ENCODE assay signal across 8 mouse cellular contexts in the genomic region with DNA sequence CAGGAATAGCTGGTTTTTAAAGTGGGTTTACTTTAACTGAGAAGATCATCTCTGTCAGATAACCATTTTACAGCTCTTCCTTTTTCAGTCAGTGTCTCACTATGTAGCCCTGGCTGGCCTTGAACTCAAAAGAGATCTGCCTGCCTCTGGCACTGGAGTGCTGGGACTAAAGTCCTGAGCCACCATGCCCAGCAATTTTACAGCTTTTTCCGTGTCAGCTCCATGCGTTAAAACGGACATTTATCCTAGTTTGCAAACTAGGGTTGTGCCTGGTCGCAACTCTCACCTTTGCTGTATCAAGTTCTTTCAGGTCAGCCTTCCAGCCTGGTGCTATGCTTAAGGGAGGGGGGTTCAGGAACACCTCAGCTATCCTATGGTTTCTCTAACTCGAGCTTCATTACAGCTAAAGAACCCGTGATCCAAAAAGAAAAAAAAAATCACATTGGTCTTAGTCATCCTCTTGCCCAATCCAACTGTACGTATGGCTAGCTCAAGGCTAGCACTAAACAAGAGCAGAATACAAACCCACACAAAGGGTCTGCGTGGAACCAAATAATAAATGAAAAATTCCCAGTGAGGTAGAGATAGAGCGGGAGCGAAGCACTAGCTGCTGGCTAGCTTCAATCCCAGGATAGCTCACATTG. TPM values are rescaled to one million over a fixed set of nuclear protein-coding genes. Genes with fewer than 3 reads are reported as not detected.
A peak's percentile ranks its signal among the peaks of the same experiment; 100 is the strongest.
DNase-seq lines count a peak whose midpoint lies in the region; ATAC-seq and TF ChIP-seq lines count a peak whose summit lies in the region.

No protein-coding gene starts in this region.

- H3K9me3 ChIP-seq in heart, embryonic 16.5 days (replicated peaks; ENCODE audit: control insufficient read depth, low read length): no peaks in the 10 kb centered on the region
- H3K9me3 ChIP-seq in hindbrain, embryonic 13.5 days: no peaks in the 10 kb centered on the region
- no peaks in the 10 kb centered on the region for H3K9me3 ChIP-seq in midbrain, embryonic 13.5 days

- H3K4me1 ChIP-seq in heart, embryonic 16.5 days (ENCODE audit: control insufficient read depth, insufficient read depth, low read length): peaks cover 4% of the 10 kb centered on the region; the same call in 1 of the 2 replicates
- H3K4me1 ChIP-seq in hindbrain, embryonic 13.5 days (replicated peaks): peaks cover 22% of the 10 kb centered on the region
- peaks cover 21% of the 10 kb centered on the region for H3K4me1 ChIP-seq in midbrain, embryonic 13.5 days (replicated peaks)
- peaks cover 6% of the 10 kb centered on the region for H3K4me1 ChIP-seq in thymus, adult 2 months (replicated peaks; ENCODE audit: control insufficient read depth, insufficient read depth, low read length)

- TF ChIP-seq POLR2A in thymus, adult 2 months (IDR thresholded peaks at IDR 0.05; ENCODE audit: control insufficient read depth, extremely low read depth, insufficient read depth, low read length, poor library complexity): no peak

- WGBS in heart, embryonic 16.5 days: 27% methylated on average over 10 of the region's 10 CpGs
- WGBS in hindbrain, embryonic 13.5 days: 33% methylated on average over 10 of the region's 10 CpGs
- 33% methylated on average over 10 of the region's 10 CpGs for WGBS in midbrain, embryonic 13.5 days
- 8% methylated on average over 10 of the region's 10 CpGs for WGBS in thymus, adult 2 months

- H3K9ac ChIP-seq in heart, embryonic 16.5 days (ENCODE audit: low read length): peak overlapping the region; percentile 52
- H3K9ac ChIP-seq in hindbrain, embryonic 13.5 days: peak overlapping the region; percentile 63
- peak overlapping the region; percentile 61 for H3K9ac ChIP-seq in midbrain, embryonic 13.5 days (replicated peaks)

- H3K27ac ChIP-seq in heart, embryonic 16.5 days (ENCODE audit: low read length): peak overlapping the region; percentile 67
- peak overlapping the region; percentile 64; the same call in 1 of the 2 replicates for H3K27ac ChIP-seq in hindbrain, embryonic 13.5 days
- peak overlapping the region; percentile 77 for H3K27ac ChIP-seq in midbrain, embryonic 13.5 days
- H3K27ac ChIP-seq in thymus, adult 2 months (ENCODE audit: control insufficient read depth, insufficient read depth, low read length): no peak overlapping the region

- no peak for DNase-seq in heart, postnatal 36 days
- no peak for DNase-seq in Patski (ENCODE audit: low read depth, low spot score)
- DNase-seq in right cerebral cortex, postnatal 36 days (ENCODE audit: low spot score in 2 of 2): no peak
- DNase-seq in thymus, adult 2 months: no peak
- DNase-seq in frontal cortex, postnatal 36 days (ENCODE audit: low spot score in 2 of 2): no peak

- POLR2A ChIA-PET in Patski (lab: Charles Lee): interaction anchor here (0.5 to 1.3 kb wide), 4 partner anchors 9 to 411 kb away, joined by 3 to 5 read pairs (median 3); partner anchors contain the start of gene Rpl36a

- intact Hi-C loops in heart, postnatal 36 days (cut with DNase I): loop anchor here (10.0 kb wide), 2 partner anchors 155 to 405 kb away; partner anchors contain the start of genes Armcx3, Armcx6 and Zmat1

- peak overlapping the region; percentile 67 for H3K4me2 ChIP-seq in heart, embryonic 16.5 days (ENCODE audit: low read depth, low read length)
- peak overlapping the region; percentile 56 for H3K4me2 ChIP-seq in hindbrain, embryonic 13.5 days
- H3K4me2 ChIP-seq in midbrain, embryonic 13.5 days (replicated peaks): peak overlapping the region; percentile 62

- no peaks in the 10 kb centered on the region for H3K36me3 ChIP-seq in heart, embryonic 16.5 days (ENCODE audit: control insufficient read depth, insufficient read depth)
- no peaks in the 10 kb centered on the region for H3K36me3 ChIP-seq in hindbrain, embryonic 13.5 days
- no peaks in the 10 kb centered on the region for H3K36me3 ChIP-seq in midbrain, embryonic 13.5 days
- no peaks in the 10 kb centered on the region for H3K36me3 ChIP-seq in thymus, adult 2 months (ENCODE audit: control insufficient read depth, insufficient read depth, low read length)

- CTCF ChIA-PET in Patski (lab: Charles Lee): interaction anchor here (1.1 to 2.0 kb wide), 5 partner anchors 9 to 59 kb away, joined by 3 to 9 read pairs (median 5); partner anchors contain the start of gene Rpl36a

- no peaks in the 10 kb centered on the region for H3K27me3 ChIP-seq in heart, embryonic 16.5 days (ENCODE audit: control insufficient read depth, insufficient read depth, low read length)
- H3K27me3 ChIP-seq in Patski: peaks cover 7% of the 10 kb centered on the region
- no peaks in the 10 kb centered on the region for H3K27me3 ChIP-seq in hindbrain, embryonic 13.5 days
- no peaks in the 10 kb centered on the region for H3K27me3 ChIP-seq in midbrain, embryonic 13.5 days
- no peaks in the 10 kb centered on the region for H3K27me3 ChIP-seq in thymus, adult 2 months (ENCODE audit: control insufficient read depth, insufficient read depth, low read length)

- H3K4me3 ChIP-seq in heart, embryonic 16.5 days (ENCODE audit: low read length): peak overlapping the region; percentile 60
- peak overlapping the region; percentile 42 for H3K4me3 ChIP-seq in hindbrain, embryonic 13.5 days
- peak overlapping the region; percentile 53 for H3K4me3 ChIP-seq in midbrain, embryonic 13.5 days (replicated peaks)
- H3K4me3 ChIP-seq in thymus, adult 2 months (ENCODE audit: control insufficient read depth, insufficient read depth, low read length): no peak overlapping the region

- no peak for ATAC-seq in heart, embryonic 16.5 days (replicated peaks; ENCODE audit: extremely low read depth, insufficient read depth, low FRiP score)
- peak; percentile 23 for ATAC-seq in Patski
- ATAC-seq in hindbrain, embryonic 13.5 days (ENCODE audit: low FRiP score): 0 out of 2 replicates have a peak, but pooled peaks have one; percentile 1
- 0 out of 2 replicates have a peak, but pooled peaks have one; percentile 3 for ATAC-seq in midbrain, embryonic 13.5 days

- no peak for TF ChIP-seq CTCF in Patski (IDR thresholded peaks at IDR 0.05)
- TF ChIP-seq CTCF in thymus, adult 2 months (IDR thresholded peaks at IDR 0.05; ENCODE audit: borderline replicate concordance, control insufficient read depth, extremely low read depth, insufficient read depth, low read length, poor library complexity): no peak

- in situ Hi-C loops in Patski (cut with MboI; ENCODE audit: low pct_unique_long_range_greater_than_20kb): no loop called here

RNA-seq across cellular contexts. Expression of gene Gla, which starts 0.9 kb away (rescaled TPM):
- 2.4 and 2.7 TPM in 2 replicates for polyA plus RNA-seq in heart, embryonic 16.5 days (2015; fragmentation: Nextera tagmentation; extraction: Ambion mirVana)
- total RNA-seq in heart, postnatal 36 days (2021): 1 to 10 TPM; 1.4 to 1.9 TPM
- polyA plus RNA-seq in Patski (2021): 26.9 TPM
- 3.1 and 3.5 TPM in 2 replicates for polyA plus RNA-seq in hindbrain, embryonic 13.5 days (2015; fragmentation: Nextera tagmentation; extraction: Ambion mirVana)
- 4.1 and 4.7 TPM in 2 replicates for polyA plus RNA-seq in midbrain, embryonic 13.5 days (2015; fragmentation: Nextera tagmentation; extraction: Ambion mirVana)
- 2.0 TPM in 2 replicates for polyA plus RNA-seq in thymus, adult 2 months (2012; rRNA removed)

RNA-seq across cellular contexts. Expression of gene Hnrnph2, which starts 0.9 kb away (rescaled TPM):
- polyA plus RNA-seq in heart, embryonic 16.5 days (2015; fragmentation: Nextera tagmentation; extraction: Ambion mirVana): 118 and 146 TPM in 2 replicates
- 10 to 100 TPM; 66.8 to 71.8 TPM for total RNA-seq in heart, postnatal 36 days (2021)
- 133 TPM for polyA plus RNA-seq in Patski (2021)
- 170 TPM in 2 replicates for polyA plus RNA-seq in hindbrain, embryonic 13.5 days (2015; fragmentation: Nextera tagmentation; extraction: Ambion mirVana)
- polyA plus RNA-seq in midbrain, embryonic 13.5 days (2015; fragmentation: Nextera tagmentation; extraction: Ambion mirVana): 184 and 186 TPM in 2 replicates
- 15.9 and 18.2 TPM in 2 replicates for polyA plus RNA-seq in thymus, adult 2 months (2012; rRNA removed)

RNA-seq across cellular contexts. Expression of gene Rpl36a, which starts 14.6 kb away (rescaled TPM):
- polyA plus RNA-seq in heart, embryonic 16.5 days (2015; fragmentation: Nextera tagmentation; extraction: Ambion mirVana): 172 and 221 TPM in 2 replicates
- total RNA-seq in heart, postnatal 36 days (2021): 100 to 1,000 TPM in 1 of 2 experiments, 10 to 100 TPM in 1; 99.3 to 127 TPM
- 555 TPM for polyA plus RNA-seq in Patski (2021)
- 223 and 238 TPM in 2 replicates for polyA plus RNA-seq in hindbrain, embryonic 13.5 days (2015; fragmentation: Nextera tagmentation; extraction: Ambion mirVana)
- polyA plus RNA-seq in midbrain, embryonic 13.5 days (2015; fragmentation: Nextera tagmentation; extraction: Ambion mirVana): 211 and 233 TPM in 2 replicates
- 157 and 177 TPM in 2 replicates for polyA plus RNA-seq in thymus, adult 2 months (2012; rRNA removed)

RNA-seq across cellular contexts. Expression of gene Btk, which starts 16.7 kb away (rescaled TPM):
- 0.89 and 1.6 TPM in 2 replicates for polyA plus RNA-seq in heart, embryonic 16.5 days (2015; fragmentation: Nextera tagmentation; extraction: Ambion mirVana)
- total RNA-seq in heart, postnatal 36 days (2021): 1 to 10 TPM; 1.1 to 1.3 TPM
- polyA plus RNA-seq in Patski (2021): not detected
- 0.63 and 1.1 TPM in 2 replicates for polyA plus RNA-seq in hindbrain, embryonic 13.5 days (2015; fragmentation: Nextera tagmentation; extraction: Ambion mirVana)
- polyA plus RNA-seq in midbrain, embryonic 13.5 days (2015; fragmentation: Nextera tagmentation; extraction: Ambion mirVana): 0.58 and 0.82 TPM in 2 replicates
- polyA plus RNA-seq in thymus, adult 2 months (2012; rRNA removed): 1.4 and 1.5 TPM in 2 replicates

RNA-seq across cellular contexts. Expression of gene Timm8a1, which starts 58.4 kb away (rescaled TPM):
- polyA plus RNA-seq in heart, embryonic 16.5 days (2015; fragmentation: Nextera tagmentation; extraction: Ambion mirVana): 80.5 and 81.6 TPM in 2 replicates
- total RNA-seq in heart, postnatal 36 days (2021): 10 to 100 TPM; 20.7 to 20.8 TPM
- polyA plus RNA-seq in Patski (2021): 63.0 TPM
- 45.1 and 46.5 TPM in 2 replicates for polyA plus RNA-seq in hindbrain, embryonic 13.5 days (2015; fragmentation: Nextera tagmentation; extraction: Ambion mirVana)
- 40.0 and 40.5 TPM in 2 replicates for polyA plus RNA-seq in midbrain, embryonic 13.5 days (2015; fragmentation: Nextera tagmentation; extraction: Ambion mirVana)
- 1.8 TPM in 2 replicates for polyA plus RNA-seq in thymus, adult 2 months (2012; rRNA removed)
